ENCODE assay signal across 20 mouse cellular contexts in the genomic region with DNA sequence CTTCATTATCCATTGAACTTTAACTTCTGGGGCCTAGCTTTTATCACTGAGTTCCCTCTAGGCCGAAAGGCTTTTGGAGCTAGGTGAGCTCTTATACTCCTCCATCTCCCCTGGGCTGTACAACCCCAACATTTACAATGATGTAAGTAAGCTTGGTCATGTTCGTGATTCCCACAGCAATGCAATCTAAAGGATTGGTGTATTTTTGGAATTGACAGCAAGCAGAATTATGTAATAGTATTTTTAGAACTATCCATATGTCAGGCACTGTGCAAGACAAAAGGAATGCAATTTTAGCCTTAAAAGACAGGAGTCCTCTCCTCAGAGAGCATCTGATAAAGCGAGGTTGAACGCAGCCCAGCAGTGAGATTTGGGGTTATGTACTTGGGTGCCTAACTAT.
"Had no signal": no experiment of that assay in that cellular context is flagged by ENCODE, and none has a peak within 500 bp of the region (broad histone marks: within the 10 kb centered on the region; RNA-seq: fewer than 3 reads in every experiment).

No protein-coding gene starts in this region.

- DNase-seq: liver, postnatal 0 days; lung, adult 2 months; lung, postnatal 14 days; lung, postnatal 4 days; midbrain, embryonic 14.5 days; retina, postnatal 1 day; right cerebral cortex, adult 18-20 months; thymus, adult 18-20 months; thymus, postnatal 14 days; thymus, postnatal 36 days had no signal

- H3K4me3 ChIP-seq: lung, embryonic 15.5 days; midbrain, embryonic 10.5 days; midbrain, embryonic 12.5 days; myocyte; neural tube, embryonic 13.5 days; neural tube, embryonic 15.5 days; stomach, embryonic 15.5 days had no signal

- ATAC-seq: liver, postnatal 0 days; lung, postnatal 0 days; midbrain, embryonic 16.5 days had no signal

- H3K27ac ChIP-seq: lung, embryonic 15.5 days; midbrain, embryonic 10.5 days; midbrain, embryonic 12.5 days; neural tube, embryonic 13.5 days; neural tube, embryonic 15.5 days; stomach, embryonic 15.5 days; stomach, postnatal 0 days had no signal
